Mouse (Mus musculus) stomach, postnatal 0 days (tissue): ENCODE results near the gene Nfkb1.

ENCODE experiments used
- CTCF ChIP-seq: IDR thresholded peaks from 2 replicates; pipeline ENCODE4 v1.5.1; 2016; ENCODE audit warnings: antibody characterized with exemption, low read depth, mild to moderate bottlenecking, moderate library complexity
- EP300 ChIP-seq: optimal IDR thresholded peaks from 2 replicates; pipeline ENCODE3; 2016; ENCODE audit warnings: antibody characterized with exemption

GRCm38 (mm10) chr3:135635030-135635429 is 56.3 kb downstream of the Nfkb1 start:
- TF ChIP-seq CTCF (no peak), EP300 (no peak)
